Mouse (Mus musculus) hindbrain, embryonic 15.5 days (tissue): ENCODE measurements around the gene Ntm. TPM values are rescaled to one million over a fixed set of nuclear protein-coding genes. Genes with fewer than 3 reads are reported as not detected.
A peak's percentile ranks its signal among the peaks of the same experiment; 100 is the strongest.

Experiments
- ATAC-seq: fragments of 200-750 bp; cut with Nextera tagmentation; 2 replicates; pipeline ENCODE4 v1.8.0; 2017; ENCODE audit warnings: low read depth, moderate number of reproducible peaks, moderate TSS enrichment; ENCODE audit not compliant: low FRiP score
- H3K27ac ChIP-seq: fragments of 300-500 bp; sonication (generic); replicated peaks from 2 replicates; pipeline ENCODE4 v1.5.1; 2015; ENCODE audit warnings: mild to moderate bottlenecking, inconsistent platforms
- H3K27me3 ChIP-seq: fragments of 300-500 bp; sonication (generic); 2 replicates; pipeline ENCODE4 v1.6.1; 2015; ENCODE audit warnings: control low read depth, inconsistent platforms
- H3K36me3 ChIP-seq: fragments of 300-500 bp; sonication (generic); 2 replicates; pipeline ENCODE4 v1.6.1; 2015; ENCODE audit warnings: control low read depth, inconsistent platforms
- H3K4me1 ChIP-seq: fragments of 300-500 bp; sonication (generic); replicated peaks from 2 replicates; pipeline ENCODE4 v1.6.1; 2015; ENCODE audit warnings: control low read depth, inconsistent platforms
- H3K4me2 ChIP-seq: fragments of 300-500 bp; sonication (generic); 2 replicates; pipeline ENCODE4 v1.6.1; 2015; ENCODE audit warnings: moderate library complexity, mild to moderate bottlenecking, inconsistent platforms
- H3K4me3 ChIP-seq: fragments of 300-500 bp; sonication (generic); 2 replicates; pipeline ENCODE4 v1.5.1; 2015; ENCODE audit warnings: mild to moderate bottlenecking, inconsistent platforms
- H3K9ac ChIP-seq: fragments of 300-500 bp; sonication (generic); 2 replicates; pipeline ENCODE4 v1.6.1; 2015; ENCODE audit warnings: inconsistent platforms
- H3K9me3 ChIP-seq: fragments of 300-500 bp; sonication (generic); 2 replicates; pipeline ENCODE4 v1.6.1; 2016; ENCODE audit warnings: control low read depth, inconsistent platforms
- WGBS: fragments of 180-500 bp; shearing (Covaris S2); methylation state at CpG from one replicate; pipeline ENCODE4 v1.1.7; 2015; 5-methylcytosine and 5-hydroxymethylcytosine counted together
- polyA plus RNA-seq: library from polyadenylated mRNA; unstranded; fragments of >200 nt; fragmentation: Nextera tagmentation; extraction: Ambion mirVana; gene quantifications from 2 replicates; pipeline ENCODE4 v1.2.1, GENCODE M21; 2015

Gene Ntm
- polyA plus RNA-seq, 1 experiment from 2014 or later, result 250 TPM

DNA sequence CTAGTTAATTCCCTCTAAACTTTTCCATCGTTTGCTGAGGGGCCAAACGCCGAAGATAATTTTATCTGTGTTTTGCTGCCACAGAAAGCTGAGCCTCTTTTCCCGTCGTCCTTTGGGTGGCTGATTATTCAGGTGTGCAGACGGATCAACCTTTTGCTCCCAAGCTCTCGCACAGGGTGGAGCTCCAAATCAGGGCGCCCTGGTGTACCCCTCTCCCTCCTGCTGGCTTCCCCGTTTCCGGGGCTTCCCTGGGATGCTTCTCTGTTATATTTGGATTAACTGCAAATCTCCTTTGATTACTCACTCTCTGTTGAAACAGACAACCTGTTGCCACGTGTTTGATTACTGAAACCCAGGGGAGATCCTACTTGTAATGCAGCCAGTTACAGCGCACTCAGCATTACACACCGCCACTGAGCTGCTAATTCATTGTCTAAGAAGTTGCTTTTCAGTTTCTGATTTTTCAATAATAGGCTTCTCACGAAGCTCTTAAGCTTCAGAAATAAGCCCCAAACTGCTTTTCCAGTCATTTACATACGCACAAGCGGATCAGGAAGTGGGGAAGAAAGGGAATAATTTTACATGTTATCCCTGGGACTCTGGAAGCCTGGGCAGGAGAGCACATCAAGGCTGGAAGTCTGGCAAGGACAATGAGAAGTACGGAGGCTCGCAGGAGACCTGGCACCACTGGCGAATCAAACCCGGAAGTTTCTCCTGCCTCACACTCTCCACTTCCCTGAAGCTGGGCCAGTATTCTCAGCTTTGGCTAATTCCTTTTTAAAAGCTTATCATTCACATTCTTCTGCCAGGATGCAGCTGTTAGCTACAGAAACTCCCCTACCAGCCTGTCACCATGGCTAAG is 19.5 kb downstream of the Ntm start:
- Histone ChIP-seq H3K4me2 (peak overlapping the region; percentile 39), H3K9ac (no peak overlapping the region), H3K4me1 (peaks cover 29% of the 10 kb centered on the region), H3K4me3 (no peak overlapping the region; the same call in 1 of the 2 replicates), H3K27me3 (no peaks in the 10 kb centered on the region), H3K36me3 (no peaks in the 10 kb centered on the region), H3K9me3 (no peaks in the 10 kb centered on the region), H3K27ac (no peak overlapping the region)
- WGBS, result 26% methylated on average over 20 of the region's 20 CpGs
- ATAC-seq, result no peak

DNA sequence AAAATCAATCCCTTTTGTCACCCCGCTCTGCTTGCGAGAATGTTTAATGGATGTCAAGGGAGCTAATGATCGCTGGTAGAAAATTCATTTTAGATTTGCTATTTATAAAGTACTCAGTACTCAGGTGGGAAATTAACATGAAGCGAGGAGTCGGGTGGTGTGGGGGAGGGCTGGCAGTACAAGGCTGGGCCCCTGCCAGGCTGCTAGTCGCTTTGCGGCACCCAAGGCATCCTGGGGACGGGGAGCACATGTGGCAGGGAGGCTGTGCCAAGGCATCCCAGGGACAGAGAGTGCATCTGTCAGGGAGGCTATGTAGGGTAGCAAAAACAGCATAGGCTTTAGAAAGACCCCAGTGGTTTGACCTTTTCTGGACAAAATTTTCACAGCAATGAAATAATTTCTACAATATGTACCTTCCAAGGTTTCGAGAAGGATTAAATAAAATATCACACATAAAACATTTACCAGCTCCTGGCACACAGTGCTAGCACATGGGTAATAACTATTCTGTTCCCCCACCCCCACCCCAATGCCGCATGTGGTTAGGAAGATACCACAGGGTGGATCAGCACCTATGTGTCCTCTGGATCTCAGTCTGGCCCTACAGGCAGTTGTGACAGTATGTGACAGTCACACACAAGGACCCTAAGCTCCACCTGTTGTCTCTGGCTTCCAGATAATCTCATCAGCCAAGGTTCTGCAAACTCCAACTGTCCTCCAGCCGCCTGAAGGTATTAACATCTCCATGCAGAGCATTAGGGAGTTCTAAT is 20.6 kb downstream of the Ntm start:
- WGBS, result 38% methylated on average over 11 of the region's 11 CpGs
- Histone ChIP-seq H3K4me2 (peak overlapping the region; percentile 23; the same call in 1 of the 2 replicates), H3K9ac (no peak overlapping the region), H3K9me3 (no peaks in the 10 kb centered on the region), H3K4me3 (no peak overlapping the region), H3K27ac (peak overlapping the region; percentile 48; the same call in 1 of the 2 replicates), H3K4me1 (peaks cover 33% of the 10 kb centered on the region), H3K27me3 (no peaks in the 10 kb centered on the region), H3K36me3 (no peaks in the 10 kb centered on the region)
- ATAC-seq, result peak; percentile 61

- Histone ChIP-seq H3K9me3 (no peaks in the 10 kb centered on the region), H3K9ac (no peak overlapping the region), H3K4me3 (no peak overlapping the region), H3K4me2 (no peak overlapping the region), H3K36me3 (no peaks in the 10 kb centered on the region), H3K27me3 (no peaks in the 10 kb centered on the region), H3K4me1 (peaks cover 33% of the 10 kb centered on the region), H3K27ac (0 out of 2 replicates have a peak overlapping the region, but pooled peaks have one; percentile 20)
- 63% methylated on average over 16 of the region's 16 CpGs for WGBS
- ATAC-seq, result no peak
Observed at GRCm38 (mm10) chr9:29939517-29940034, 23.4 kb downstream of the Ntm start.

GRCm38 (mm10) chr9:29928796-29929195 is 34.1 kb downstream of the Ntm start:
- Histone ChIP-seq H3K36me3 (no peaks in the 10 kb centered on the region), H3K9ac (no peak overlapping the region), H3K9me3 (no peaks in the 10 kb centered on the region), H3K27me3 (no peaks in the 10 kb centered on the region), H3K4me1 (peaks cover 12% of the 10 kb centered on the region; the same call in 1 of the 2 replicates), H3K4me3 (no peak overlapping the region), H3K27ac (no peak overlapping the region), H3K4me2 (no peak overlapping the region)
- 85% methylated on average over 4 of the region's 4 CpGs for WGBS
- no peak for ATAC-seq

- no peak for ATAC-seq
- H3K4me1 ChIP-seq, result peaks cover 30% of the 10 kb centered on the region; the same call in 1 of the 2 replicates
Observed at GRCm38 (mm10) chr9:29925382-29925781, 37.6 kb downstream of the Ntm start.

DNA sequence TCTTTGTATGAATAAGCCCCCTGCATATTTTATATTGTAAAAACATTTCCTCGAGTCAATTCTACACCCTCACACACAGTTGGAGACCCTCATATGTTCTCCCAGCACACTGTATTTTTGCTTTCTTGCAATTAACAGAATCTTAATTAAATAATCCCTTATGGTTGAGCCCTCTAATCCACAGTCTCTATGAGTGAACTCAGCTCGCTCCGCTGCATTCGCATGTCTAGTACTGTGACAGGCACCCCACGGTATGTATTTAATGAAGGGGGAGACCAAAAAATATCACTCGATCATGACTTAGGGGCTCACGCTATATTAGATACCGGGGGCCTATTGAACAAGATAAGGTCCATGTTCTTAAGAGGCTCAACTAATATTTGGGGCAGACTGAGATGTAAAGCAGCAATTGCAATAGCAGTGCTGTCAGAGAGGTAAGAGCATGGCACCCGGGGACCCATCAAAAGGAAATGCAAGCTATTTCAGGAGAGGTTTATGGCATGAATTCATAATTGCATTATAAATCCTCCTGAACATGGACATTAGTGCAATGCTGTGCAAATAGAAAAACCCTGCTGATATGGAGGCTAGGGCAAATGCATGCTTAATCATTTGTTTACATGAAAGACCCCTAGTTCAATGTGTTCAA is 64.4 kb downstream of the Ntm start:
- Histone ChIP-seq H3K4me1 (peaks cover 18% of the 10 kb centered on the region), H3K4me2 (no peak overlapping the region), H3K9ac (no peak overlapping the region), H3K9me3 (no peaks in the 10 kb centered on the region), H3K4me3 (no peak overlapping the region), H3K27ac (peak overlapping the region; percentile 34), H3K27me3 (no peaks in the 10 kb centered on the region), H3K36me3 (no peaks in the 10 kb centered on the region)
- 0 out of 2 replicates have a peak, but pooled peaks have one; percentile 3 for ATAC-seq
- 53% methylated on average over 9 of the region's 9 CpGs for WGBS

More at GRCm38 (mm10) chr9:29925382-29925781, 37.6 kb downstream of the Ntm start:
- Histone ChIP-seq H3K4me2 (no peak overlapping the region), H3K27me3 (no peaks in the 10 kb centered on the region), H3K4me3 (no peak overlapping the region), H3K9me3 (no peaks in the 10 kb centered on the region), H3K9ac (no peak overlapping the region), H3K36me3 (no peaks in the 10 kb centered on the region), H3K27ac (no peak overlapping the region)
- WGBS, result 64% methylated on average over 3 of the region's 3 CpGs

GRCm38 (mm10) chr9:29897448-29897847 is 65.5 kb downstream of the Ntm start:
- H3K9me3 ChIP-seq, result no peaks in the 10 kb centered on the region
- peaks cover 18% of the 10 kb centered on the region for H3K4me1 ChIP-seq
- 54% methylated on average over 4 of the region's 4 CpGs for WGBS
- H3K4me2 ChIP-seq, result no peak overlapping the region
- no peak overlapping the region for H3K9ac ChIP-seq
- H3K27ac ChIP-seq, result peak overlapping the region; percentile 34; the same call in 1 of the 2 replicates
- H3K27me3 ChIP-seq, result no peaks in the 10 kb centered on the region
- ATAC-seq, result peak; percentile 45
- no peaks in the 10 kb centered on the region for H3K36me3 ChIP-seq
- H3K4me3 ChIP-seq, result no peak overlapping the region

- Histone ChIP-seq H3K9ac (no peak overlapping the region), H3K4me2 (no peak overlapping the region), H3K27ac (no peak overlapping the region), H3K36me3 (no peaks in the 10 kb centered on the region), H3K9me3 (no peaks in the 10 kb centered on the region), H3K4me3 (no peak overlapping the region), H3K4me1 (peaks cover 9% of the 10 kb centered on the region), H3K27me3 (no peaks in the 10 kb centered on the region)
- ATAC-seq, result no peak
- WGBS, result 83% methylated on average over 5 of the region's 5 CpGs
Observed at GRCm38 (mm10) chr9:29892792-29893191, 70.1 kb downstream of the Ntm start.

DNA sequence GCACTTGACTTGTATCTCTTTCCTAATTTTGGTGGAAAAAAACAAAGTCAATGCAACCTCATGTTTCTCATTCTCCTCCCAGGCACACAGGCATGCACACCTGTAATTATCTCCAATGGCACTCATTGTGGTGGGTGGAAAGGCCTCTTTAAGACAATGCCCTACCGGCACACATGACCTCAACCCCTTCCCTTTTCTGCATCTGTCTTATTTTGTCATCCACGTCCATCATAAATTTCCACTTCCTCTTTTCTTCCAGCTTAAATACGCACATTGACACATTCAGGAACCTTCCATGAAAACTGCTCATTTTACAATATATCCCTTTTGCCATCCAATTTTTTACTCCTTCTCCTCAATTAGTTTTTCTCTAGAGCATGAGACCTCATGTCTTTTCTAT is 74.2 kb downstream of the Ntm start:
- H3K9ac ChIP-seq, result no peak overlapping the region

DNA sequence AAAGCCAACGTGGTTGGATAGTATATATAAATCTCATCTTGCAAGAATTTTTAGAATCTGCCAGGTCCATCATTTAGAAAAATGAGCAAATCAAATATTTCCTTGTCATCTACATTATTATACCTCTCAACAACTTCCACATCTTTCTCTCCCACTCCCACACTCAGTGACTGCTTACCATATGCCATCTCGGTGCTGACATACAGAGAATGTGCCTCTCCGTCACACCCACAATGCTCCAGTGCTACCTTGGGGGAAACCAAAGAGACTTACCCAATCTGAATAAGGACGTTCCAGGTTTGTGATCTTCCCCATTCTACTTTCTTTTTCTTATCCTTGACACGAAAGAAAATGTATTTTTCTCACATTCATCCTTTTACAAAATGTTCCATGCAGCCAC is 75.0 kb downstream of the Ntm start:
- no peak overlapping the region for H3K27ac ChIP-seq
- 89% methylated on average over 5 of the region's 5 CpGs for WGBS
- H3K9ac ChIP-seq, result no peak overlapping the region
- no peaks in the 10 kb centered on the region for H3K9me3 ChIP-seq
- H3K4me3 ChIP-seq, result no peak overlapping the region
- H3K4me2 ChIP-seq, result no peak overlapping the region
- H3K36me3 ChIP-seq, result no peaks in the 10 kb centered on the region
- H3K27me3 ChIP-seq, result no peaks in the 10 kb centered on the region
- H3K4me1 ChIP-seq, result no peaks in the 10 kb centered on the region
- no peak for ATAC-seq

More for the DNA sequence above, 74.2 kb downstream of the Ntm start:
- H3K27ac ChIP-seq, result no peak overlapping the region
- H3K4me2 ChIP-seq, result no peak overlapping the region
- no peaks in the 10 kb centered on the region for H3K9me3 ChIP-seq
- no peaks in the 10 kb centered on the region for H3K27me3 ChIP-seq
- no peaks in the 10 kb centered on the region for H3K36me3 ChIP-seq
- no peak for ATAC-seq
- H3K4me1 ChIP-seq, result no peaks in the 10 kb centered on the region
- 90% methylated on average over 3 of the region's 3 CpGs for WGBS
- H3K4me3 ChIP-seq, result no peak overlapping the region

DNA sequence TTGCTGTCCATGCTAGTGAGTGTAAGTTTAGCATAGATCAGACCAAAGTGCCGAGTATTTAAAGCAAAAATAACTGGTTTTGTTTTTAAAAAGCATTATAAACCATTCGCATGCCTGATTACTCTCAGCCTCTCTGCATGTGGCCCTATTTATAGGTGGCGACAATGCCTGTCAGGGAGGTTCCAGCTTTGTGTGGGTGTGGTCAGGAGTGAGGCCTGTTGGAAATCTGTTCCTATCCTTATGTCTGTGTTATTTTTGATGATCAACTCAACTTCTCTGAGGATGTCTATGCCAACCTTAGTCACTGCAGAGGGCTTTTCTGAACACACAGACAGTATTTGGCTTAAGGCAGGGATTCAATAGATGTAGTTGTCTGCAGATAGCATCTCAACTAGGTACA is 78.9 kb downstream of the Ntm start:
- 60% methylated on average over 3 of the region's 3 CpGs for WGBS
- H3K9ac ChIP-seq, result no peak overlapping the region
- H3K4me2 ChIP-seq, result no peak overlapping the region
- no peak overlapping the region for H3K4me3 ChIP-seq
- H3K27me3 ChIP-seq, result no peaks in the 10 kb centered on the region
- no peaks in the 10 kb centered on the region for H3K36me3 ChIP-seq
- no peak for ATAC-seq
- 0 out of 2 replicates have a peak, but pooled peaks cover 9% of the 10 kb centered on the region for H3K4me1 ChIP-seq
- no peaks in the 10 kb centered on the region for H3K9me3 ChIP-seq
- H3K27ac ChIP-seq, result no peak overlapping the region; the same call in 1 of the 2 replicates
